Mouse (Mus musculus) cerebellum, postnatal 36 days (tissue): ENCODE data around the gene Mdm2.

Experiments used
- DNase-seq, 2 experiments: peaks; one replicate each; pipeline ENCODE4 v3.0.0; 2021 to 2022; ENCODE audit warnings: mixed read lengths in 2 of 2

The Mdm2 gene

DNA sequence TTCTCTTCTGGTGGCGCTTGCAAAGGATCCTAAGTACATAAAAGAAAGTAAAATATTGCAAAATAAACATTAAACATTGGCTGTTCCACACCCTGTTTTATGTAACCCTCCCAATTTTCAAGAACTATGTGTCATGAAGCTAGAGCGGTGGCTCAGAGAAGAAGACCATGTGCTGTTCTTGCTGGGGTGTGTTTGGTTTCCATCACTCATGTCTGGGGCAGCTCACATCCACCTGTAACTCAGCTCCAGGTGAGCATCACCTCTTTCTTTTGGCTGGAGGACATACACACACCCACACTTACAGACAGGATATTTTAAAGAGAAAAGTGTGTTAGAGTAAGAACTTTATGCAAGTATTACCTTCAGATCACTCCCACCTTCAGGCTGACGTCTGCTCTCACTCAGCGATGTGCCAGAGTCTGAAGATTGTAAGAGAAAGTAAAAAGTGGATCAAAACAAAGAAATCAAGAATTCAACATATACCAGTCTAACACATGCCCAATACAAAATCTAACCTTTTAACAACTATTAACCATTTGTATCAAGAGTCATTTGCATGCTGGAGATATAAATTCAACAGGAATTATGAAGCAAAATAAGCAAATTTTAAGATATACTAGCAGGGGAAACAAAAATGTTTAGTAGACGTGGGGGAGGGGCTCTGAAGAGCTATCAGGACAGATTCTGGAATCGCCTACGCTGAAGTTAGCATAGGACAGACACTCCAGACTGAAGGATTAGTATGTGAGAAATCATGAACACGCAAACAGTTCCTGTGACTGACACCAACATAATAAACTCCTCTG, 14.3 kb downstream of the Mdm2 start:
- DNase-seq = no peak

- DNase-seq = no peak
These were observed 15.0 kb downstream of the Mdm2 start for GRCm38 (mm10) chr10:117695605-117696004.

DNA sequence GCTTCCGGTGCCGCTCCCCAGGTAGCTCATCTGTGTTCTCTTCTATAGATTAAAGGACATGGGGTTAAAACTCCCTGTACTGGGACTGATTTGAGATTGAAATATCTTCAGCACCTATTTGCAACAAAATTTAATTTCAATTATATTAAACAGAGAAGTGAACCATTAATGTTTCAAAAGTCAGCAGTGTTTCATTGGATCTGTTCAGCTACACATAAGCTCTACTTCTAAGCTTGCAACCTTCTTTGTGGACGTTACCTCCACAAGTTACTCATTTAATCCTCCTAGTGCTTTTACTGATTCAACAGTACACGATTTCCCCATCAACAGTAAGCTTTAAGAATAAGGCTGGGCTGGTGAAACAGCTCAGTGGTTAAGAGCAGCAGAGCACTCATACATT, 15.5 kb downstream of the Mdm2 start:
- no peak for DNase-seq

- DNase-seq = no peak
These were observed 16.2 kb downstream of the Mdm2 start for GRCm38 (mm10) chr10:117694255-117694953.

DNA sequence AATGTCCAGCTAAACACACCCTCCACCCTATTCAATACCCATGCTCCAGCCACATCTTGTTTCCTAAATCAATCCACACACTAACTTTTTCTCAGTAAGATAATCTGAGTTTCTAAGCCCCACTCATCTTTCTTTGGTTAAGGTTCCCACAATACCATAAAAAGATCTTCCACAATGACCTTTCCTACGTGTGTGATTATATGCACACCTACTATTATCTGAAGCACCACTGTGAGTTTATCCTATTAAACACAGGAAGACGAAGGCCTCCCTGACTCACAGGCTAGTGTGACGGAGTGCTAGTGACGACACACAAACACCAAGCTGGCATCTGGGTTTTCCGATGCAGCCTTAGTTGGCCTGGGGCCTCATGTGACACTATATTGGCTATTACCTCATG, 17.6 kb downstream of the Mdm2 start:
- no peak for DNase-seq

DNA sequence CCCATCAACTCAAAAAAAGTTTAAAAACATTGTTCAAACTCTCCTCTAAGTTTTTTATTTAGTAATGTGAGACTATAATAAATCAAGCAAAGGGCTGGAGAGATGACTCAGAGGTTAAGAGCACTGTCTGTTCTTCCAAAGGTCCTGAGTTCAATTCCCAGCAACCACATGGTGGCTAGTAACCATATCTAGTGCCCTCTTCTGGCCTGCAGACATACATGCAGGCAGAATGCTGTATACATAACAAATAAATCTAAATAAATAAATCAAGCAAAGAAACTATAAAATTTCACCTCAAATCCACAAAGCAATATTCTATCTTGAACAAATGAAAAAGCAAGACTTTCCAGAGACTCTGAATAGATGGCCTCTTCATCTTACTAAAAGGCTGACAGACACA, 18.4 kb downstream of the Mdm2 start:
- no peak for DNase-seq

DNA sequence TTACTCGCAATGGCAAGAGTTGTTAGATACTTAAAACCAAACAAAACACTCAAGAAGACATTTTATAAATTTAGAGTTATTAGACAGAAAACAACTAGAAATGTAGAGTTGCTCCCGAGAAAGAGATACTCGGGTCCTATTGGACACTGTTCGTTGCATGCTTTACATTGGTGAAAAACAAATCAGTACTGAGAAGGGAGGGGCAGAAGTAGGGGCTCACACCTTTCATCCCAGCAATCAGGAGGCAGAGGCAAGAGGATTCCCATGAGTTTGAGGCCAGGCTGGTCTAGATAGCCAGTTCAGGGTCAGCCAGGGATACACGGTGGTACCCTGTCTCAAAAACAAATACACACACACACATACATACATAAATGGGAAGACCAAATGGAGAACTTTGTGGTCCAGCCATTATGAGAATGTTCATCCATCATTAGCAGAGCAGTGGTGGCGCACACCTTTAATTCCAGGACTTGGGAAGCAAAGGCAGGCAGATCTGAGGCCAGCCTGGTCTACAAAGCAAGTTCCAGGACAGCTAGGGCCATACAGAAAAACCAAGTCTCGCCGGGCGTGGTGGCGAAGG, 19.1 kb downstream of the Mdm2 start:
- no peak for DNase-seq

- no peak for DNase-seq
These were observed 19.7 kb downstream of the Mdm2 start for GRCm38 (mm10) chr10:117690770-117691296.

DNA sequence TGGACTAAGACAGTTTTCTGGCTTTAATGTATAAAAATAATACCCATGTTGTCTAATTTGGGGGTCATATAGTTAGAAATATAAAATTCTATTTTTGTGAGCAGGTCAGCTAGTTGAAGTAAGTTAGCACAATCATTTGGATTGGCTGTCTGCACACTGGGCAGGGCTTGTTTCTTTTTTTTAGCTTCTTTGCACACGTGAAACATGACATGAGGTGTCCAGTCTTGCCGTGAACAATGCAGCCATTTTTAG, 20.5 kb downstream of the Mdm2 start:
- no peak for DNase-seq

DNA sequence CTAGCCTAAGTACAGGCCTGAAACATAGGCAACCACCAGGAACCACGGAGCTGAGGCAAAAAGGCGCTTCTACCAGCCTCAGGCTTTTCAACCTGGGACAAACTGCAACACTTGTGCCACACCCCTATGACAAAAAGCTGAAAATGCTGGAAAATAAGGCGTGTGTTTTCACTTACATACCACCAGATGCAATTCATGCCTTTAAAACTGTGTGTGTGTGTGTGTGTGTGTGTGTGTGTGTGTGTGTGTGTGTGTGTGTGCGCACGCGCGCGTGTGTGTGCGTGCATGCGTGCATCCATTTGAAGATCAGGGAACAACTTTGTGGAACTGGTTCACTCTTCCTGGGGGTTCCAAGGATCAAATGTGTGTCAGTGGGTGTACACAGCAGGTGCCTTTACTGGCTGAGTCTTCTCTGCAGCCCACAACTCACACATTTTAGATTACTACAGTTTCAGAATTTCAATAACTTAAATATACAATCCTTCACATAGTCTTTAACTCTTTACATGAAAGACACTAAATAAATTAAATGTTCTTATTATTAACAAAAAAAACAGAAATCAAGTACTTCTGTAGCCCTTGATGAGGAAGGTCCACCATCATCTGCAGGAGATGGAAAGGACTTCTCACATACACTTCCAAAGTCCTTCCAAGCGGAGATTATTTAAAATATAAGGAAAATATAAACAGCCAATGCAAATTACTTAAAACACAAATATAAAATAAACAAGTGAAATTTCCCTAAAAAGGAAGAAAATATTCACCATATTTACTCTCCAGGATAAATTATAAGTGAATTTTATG, 21.1 kb downstream of the Mdm2 start:
- no peak for DNase-seq

DNA sequence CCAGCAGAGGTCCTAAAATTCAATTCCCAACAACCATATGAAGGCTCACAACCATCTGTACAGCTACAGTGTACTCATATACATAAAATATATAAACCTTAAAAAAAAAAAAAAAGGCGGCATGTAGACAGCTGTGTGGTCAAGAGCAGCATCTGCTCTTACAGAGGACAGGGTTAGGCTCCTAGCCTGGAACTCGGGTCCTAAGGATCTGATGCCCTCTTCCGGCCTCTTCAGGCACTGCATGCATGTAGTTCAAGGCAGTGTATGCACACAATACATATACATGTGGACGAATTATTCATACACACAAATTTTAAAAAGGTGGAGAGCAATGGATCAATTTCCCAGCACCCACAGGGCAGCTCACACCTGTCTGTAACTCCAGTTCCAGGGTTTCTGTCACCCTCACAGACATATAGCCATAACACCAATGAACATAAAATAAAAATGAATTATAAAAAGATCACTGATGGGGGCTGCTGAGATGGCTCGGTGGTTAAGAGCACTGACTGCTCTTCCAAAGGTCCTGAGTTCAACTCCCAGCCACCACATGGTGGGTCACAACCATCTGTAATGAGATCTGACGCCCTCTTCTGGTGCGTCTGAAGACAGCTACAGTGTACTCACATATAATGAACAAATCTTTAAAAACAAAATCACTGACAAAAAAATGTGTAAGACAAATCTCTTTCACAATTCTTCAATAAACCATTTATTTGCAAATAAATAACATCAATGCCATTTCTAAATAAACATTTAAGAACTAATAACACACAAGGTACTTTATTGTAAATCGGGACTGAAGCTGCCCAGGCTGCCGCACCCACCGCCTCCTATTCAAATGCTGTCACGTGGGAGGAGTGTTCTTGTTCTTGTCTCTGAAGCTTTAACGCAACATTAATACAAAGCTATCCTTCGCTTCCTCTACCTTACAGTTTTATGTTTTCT, 22.1 kb downstream of the Mdm2 start:
- no peak for DNase-seq

DNA sequence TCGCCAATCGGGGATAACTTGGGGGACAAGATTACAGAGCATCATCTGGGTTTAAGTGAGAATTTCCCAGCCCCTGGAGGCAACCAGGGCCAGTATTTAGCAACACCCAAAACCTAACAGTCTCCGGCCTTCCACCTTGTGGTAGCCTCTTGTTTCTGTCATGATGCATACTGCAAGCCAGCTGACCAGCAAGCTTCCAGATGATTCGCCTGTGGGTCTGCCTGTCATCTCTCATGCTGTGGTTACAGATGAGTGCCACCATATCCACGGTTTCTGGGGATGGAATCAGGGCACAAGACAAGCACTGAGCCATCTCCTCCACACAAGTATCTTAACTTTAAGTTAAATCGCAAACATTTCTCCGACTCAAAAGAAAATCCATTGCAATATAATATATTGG, 23.0 kb downstream of the Mdm2 start:
- DNase-seq = no peak

GRCm38 (mm10) chr10:117687018-117687417, 23.5 kb downstream of the Mdm2 start:
- DNase-seq = no peak

GRCm38 (mm10) chr10:117685849-117686591, 24.5 kb downstream of the Mdm2 start:
- no peak for DNase-seq

GRCm38 (mm10) chr10:117685171-117685848, 25.2 kb downstream of the Mdm2 start:
- DNase-seq = no peak

- no peak for DNase-seq
These were observed 26.0 kb downstream of the Mdm2 start for GRCm38 (mm10) chr10:117684298-117685170.

- DNase-seq = no peak
These were observed 26.9 kb downstream of the Mdm2 start for GRCm38 (mm10) chr10:117683734-117684037.

DNA sequence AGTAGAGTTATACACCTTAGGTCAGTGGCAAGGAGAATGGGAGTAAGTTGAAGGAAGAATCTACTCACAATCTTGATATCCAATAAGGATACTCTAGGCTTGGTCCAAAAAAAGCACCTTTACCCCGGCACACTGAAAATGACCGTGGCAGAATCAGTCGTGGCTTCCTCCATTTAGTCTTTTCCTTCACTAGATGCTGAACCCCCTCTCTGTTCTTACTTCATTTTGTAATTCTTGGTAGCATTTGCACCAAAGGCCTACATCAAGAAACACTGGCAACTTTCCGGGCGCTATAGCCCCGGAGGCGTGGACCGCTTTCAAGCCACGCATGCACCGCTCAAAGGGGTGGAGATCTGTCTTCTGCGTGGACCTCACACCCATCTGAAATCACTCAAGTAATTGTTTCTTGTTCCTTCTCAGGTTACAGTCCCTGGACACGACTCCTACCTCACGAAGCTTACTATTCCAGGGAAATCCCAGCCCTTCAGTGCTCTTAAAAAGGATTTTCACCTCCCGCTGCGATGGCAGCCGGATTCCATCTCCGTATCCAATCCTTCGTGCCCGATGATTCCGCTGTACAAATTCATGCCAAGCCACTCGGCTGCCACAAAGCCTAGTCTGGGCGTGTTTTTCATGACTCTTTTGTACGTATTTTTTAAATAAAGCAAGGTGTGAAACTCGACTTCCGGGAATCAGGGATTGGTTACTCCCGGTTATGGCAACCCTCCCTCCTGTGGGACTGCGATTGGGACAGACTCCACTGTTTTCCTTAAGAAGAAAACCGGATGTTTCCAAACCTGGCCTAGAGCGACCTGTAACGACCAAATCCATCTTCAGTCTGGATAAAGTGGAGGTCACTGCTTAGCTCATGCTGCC, 27.5 kb downstream of the Mdm2 start:
- DNase-seq = no peak
